Mouse (Mus musculus): Measurements from ENCODE around the gene Qser1. TPM values are rescaled to one million over a fixed set of nuclear protein-coding genes. Genes with fewer than 3 reads are reported as not detected.

Qser1 gene
- total RNA-seq, 2 experiments from 2014 or later: 27.6 to 28.5 TPM

DNA sequence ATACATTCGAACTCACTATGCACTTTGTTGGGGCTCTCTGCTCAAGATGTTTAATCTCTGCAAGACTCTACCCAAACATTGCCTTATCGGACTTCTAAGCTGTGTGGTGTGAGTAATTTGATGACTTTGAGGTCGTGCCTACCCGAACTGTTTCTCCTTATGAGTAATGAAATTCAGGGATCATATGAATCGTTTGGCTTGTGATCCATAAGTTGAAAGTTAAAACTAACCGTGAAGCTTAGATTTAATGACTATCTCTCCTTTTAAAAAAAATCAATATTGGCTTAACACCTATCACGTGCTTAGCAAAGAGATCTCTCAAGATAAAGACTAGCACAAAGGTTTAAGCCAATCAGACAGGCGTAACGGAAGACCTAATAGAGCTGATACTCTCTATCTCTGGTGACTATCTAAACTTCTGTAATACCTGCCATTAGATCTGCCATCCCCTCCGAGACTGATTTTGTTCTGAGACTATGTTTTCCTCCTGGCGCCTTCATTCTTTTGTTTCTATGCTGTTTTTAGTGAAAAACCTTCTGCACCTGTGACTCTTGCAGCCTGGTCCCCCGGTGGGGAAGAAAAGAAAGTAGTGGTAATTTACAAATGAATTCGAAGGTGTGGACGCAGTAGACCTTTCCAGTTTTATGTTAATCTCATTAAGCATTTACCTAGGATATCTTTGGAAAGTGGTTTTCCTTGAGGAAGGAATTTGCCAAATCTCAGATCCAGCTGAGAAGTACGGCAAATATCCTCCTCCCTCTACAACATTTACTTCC is 1.2 kb upstream of the Qser1 start:
- no peak for DNase-seq (ENCODE audit: low spot score in 2 of 2)

DNA sequence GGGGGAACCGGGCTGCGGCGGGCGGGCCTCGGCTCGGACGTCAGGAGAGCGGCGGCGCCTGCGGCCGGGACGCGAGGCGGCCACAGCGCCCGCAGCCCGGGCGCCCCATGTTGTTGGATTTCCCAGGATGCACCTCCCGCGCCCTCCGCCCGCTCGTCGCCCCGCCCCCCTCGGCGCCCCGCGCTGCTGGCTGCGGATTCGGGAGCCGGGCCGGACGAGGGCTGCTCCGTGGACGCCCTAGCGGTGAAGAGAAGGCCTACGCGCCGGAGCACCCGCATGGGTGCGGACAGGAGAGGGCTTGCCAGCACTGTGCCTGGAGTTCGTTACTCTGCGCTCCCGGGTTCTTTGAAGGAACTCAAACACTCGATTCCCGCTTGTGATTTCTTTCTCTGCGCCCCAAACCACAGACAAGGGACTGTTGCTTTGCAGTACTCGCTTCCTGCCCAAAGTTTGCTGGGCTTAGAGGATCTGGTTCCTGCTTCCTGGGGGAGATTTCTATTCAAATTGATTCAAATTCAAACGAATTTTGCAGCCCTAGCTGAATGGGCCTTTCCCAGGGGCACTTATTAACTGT is 393 bp upstream of the Qser1 start:
- DNase-seq (ENCODE audit: low spot score in 2 of 2): peak; percentile 86 to 92

DNA sequence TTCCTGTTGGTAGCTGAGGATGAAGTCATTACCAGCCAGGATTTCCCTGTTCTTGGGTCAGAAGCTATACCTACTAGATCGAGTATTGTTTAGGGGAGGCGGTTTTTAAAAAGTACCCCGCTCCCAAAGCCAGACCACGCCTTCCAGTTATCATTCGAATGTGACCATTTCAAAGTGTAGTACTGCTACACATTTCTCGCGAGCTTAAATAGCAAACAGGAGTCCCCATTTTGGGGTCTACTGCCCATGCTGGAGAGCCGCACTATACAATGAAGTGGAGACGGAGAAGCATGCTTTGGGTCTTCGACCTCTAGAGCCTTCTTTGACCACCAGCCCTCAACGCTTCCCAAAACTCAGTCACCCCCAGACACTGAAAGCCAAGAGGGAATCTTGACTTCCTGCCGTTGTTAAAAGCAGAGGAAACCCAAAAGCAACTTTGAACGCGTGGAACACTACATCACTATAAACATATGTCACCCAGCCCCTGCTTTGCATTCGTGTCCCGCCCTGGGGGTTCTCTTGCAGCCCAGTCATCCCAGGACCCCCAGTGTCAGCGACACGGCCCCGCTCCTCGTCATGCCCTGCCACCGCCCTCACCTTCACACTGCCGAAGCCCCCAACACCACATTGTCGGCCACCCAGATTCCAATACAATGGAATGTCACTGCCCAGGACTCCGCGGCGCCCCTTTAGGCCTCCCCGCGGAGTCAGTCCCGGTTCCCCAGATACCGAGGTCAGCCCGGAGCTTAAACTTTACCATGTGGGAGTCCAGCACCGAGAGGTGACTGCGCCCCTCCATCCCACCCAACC is 794 bp downstream of the Qser1 start:
- DNase-seq (ENCODE audit: low spot score in 2 of 2): peak; percentile 19 to 39

DNA sequence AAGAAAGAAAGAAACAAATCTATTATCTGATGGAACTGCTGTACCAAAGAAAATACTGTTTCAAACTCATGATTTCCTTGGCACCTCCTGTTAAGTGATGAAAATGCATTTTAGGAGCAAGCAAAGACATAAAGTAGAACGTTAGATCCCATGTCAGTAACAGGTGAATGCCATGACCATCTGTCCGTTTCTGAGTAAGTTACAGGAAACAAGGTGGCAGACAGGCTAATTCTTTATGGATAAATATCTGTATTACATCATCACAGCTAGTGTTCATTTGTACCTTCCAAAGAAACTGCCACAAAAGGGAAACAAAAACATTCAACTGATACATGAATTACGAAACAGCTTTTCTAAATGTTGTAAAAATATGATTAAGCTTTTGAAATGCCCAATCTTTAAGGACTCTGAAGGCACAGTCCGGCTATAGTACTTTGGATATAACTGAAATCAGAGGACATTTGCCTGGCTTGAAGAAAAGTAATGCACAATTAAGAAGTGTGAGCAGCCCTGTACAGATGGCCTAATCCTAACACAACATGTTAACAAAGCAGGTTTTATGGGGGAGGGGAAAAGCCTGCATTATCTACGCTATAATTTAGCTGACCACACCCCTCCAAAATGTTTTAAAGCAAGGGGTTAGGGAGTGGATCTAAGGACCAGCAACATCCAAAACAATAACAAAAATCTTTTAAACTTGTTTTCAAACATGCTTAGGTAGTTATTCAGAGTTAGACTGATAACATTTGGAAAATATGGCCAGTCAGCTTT is 2.2 kb downstream of the Qser1 start:
- no peak for DNase-seq (ENCODE audit: low spot score in 2 of 2)

DNA sequence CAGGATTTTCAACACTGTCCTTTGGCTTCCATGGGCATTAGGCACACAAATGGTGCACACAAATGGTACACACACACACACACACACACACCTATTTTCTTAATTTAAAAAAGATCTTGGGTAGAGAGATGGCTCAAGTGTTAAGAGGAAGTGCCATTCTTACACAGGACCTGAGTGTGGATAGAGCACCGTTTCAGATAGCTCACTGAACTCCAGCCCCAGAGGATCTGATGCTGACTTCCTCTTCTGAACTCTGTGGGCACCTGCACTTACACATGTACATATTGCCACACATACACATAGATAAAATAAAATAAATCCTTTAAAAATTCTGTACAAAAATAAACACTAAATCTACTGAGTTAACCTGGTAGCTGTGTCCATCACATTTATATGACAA is 11.1 kb downstream of the Qser1 start:
- no peak for DNase-seq (ENCODE audit: low spot score in 2 of 2)

DNA sequence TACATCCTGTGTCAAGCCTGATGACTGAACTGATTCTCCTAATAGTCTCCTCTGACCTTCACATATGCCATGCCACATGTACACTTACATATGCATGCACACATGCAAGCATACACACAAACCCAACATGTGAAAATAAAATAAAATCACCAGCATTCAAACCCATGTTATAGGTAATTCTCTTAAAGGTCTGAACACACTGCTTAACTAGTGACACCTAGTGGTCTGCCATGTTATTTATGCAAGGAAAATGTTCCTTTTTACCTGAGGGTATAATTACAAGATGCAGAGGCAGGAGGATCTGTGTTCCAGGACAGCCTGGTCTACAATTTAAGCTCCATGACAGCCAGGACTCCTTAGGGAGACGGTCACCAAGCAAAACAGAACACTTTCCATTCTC is 41.8 kb downstream of the Qser1 start:
- DNase-seq (ENCODE audit: low spot score in 2 of 2): no peak

DNA sequence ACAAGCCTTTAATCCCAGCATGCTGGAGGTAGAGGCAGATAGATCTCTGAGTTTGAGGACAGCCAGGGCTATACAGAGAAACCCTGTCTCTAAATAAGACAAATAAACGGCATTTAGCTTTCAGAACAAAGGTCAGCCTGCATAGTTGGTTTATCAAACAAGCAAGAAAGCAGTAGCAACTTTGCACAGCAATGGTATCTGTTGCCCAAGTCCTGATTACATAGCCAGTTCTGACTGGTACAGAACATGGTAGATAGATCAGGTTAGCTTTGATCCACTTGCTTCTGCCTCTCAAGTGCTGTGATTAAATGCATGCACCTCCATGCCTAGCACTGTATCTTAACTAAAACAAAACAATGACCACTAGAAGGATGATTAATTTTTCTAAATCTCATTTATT is 47.9 kb downstream of the Qser1 start:
- no peak for DNase-seq (ENCODE audit: low spot score in 2 of 2)

DNA sequence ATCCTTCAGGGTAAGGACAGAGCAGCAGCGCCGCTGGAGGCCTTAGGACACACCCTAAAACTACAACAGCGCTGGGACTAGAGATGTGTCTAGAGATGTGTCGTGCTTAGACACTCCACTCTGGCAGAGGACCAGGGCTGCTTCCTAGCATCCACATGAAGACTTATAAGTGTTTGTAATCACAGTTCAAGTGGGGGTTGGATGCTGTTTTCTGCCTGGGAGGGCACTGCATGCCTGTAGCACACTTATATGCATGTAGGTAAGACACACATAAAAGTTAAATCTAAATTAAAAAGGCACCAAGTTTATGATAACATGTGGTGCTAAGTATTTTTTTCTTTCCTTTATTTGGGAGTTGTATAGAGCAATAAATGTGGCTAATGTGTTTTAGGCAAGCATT is 52.5 kb downstream of the Qser1 start:
- DNase-seq (ENCODE audit: low spot score in 2 of 2): no peak

DNA sequence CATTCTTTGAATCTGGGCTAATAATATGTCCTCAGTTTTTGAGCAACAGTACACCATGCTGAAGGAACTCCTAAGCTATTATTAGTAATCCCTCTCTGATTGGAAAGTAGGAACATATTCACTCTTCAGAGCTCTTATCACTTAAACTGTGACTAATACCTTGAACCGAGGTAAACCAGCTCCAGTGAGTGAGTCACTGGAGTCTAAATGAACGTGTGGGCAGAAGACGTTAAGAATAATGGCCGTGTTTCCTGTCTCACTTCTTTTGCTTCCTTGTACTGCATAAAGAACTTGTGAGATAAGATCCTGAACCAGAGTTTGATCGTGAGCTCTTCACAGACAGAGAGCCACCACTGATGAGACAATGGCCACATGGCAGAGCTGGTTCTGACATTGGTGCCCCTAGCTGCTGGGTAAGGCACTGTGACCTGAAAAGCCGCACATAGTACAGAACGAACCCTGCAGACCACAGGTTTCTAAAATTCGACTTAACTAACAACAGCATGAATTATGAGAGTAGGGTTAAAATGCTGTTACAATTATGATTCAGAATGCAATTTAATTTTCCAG is 53.3 kb downstream of the Qser1 start:
- DNase-seq (ENCODE audit: low spot score in 2 of 2): no peak

DNA sequence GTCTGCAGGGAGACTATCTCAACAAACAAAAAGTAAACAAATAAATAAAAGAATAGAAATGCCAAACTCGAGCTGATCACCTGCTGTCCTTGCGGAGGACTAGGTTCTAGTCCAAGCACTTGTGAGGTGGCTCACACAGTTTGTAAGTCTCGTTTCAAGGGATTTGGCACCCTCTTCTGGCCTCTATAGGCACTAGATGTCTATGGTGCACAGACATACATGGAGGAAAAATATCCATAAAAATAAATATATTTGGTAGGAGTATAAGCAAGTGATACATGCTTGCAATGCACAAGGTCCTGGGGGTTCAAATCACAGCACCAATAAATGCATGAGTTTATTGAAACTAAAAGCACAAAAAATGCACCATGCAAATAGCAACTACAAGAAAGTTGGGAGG is 65.9 kb downstream of the Qser1 start:
- DNase-seq (ENCODE audit: low spot score in 2 of 2): no peak

DNA sequence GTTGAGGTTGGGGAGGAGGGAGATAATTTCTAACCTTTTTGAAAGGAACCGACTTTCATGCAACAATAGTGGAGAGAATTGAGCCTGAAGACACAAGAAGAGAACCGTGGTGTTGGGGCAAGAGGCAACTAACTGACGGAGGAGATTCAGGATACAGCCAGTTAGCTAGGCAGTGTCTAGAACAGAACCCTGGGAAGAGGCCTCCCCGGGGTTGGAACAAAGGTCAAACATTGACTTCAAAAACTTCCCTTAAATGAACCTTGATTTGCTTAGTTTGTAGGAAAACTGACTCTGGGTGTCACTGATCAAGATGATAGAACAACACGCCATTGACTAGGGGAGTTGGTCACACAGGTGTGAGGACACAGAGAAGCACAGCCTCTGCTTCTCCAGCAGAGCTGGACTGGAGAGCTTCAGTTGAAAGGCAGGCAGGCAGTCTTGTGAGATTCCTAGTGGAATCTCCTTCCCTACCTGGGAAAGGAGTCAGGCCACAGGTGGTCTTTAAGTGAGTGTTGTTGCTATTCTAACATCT is 67.8 kb downstream of the Qser1 start:
- no peak for DNase-seq (ENCODE audit: low spot score in 2 of 2)

DNA sequence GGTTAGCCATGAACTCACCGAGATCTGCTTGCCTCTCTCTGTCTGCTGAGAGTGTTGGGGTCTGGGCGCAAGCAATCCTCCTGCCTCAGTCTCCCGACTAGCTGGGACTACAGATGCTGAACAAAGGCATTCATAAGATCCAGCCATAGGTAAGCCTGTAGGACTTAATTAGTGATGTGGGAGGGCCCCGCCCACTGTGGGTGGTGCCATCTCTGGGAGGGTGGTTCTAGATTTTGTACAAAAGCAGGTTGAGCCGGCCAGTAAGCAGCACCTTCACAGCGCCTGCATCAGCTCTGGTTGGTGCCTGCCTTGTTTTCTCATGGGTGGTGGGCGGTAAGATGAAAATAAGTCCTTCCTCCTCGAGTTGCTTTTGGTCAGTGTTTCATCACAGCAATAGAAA is 70.3 kb downstream of the Qser1 start:
- no peak for DNase-seq (ENCODE audit: low spot score in 2 of 2)

DNA sequence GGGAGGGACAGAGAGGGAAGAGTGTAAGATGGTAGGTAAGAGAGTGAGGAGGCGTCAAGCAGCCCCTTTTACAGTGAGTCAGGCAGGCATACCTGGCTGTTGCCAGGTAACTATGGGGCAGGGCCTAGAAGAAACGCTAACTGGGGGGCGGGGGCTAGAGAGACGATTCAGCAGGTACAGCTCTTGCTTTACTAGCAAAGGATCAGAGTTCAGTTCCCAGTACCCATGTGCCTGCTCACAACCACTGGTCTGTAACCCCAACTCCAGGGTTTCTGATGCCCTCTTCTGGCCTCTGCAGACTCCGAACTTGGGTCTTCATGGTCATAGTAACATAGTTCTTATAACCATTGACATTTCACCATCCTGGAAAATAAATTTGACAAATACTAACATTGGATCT is 72.6 kb downstream of the Qser1 start:
- DNase-seq (ENCODE audit: low spot score in 2 of 2): no peak

DNA sequence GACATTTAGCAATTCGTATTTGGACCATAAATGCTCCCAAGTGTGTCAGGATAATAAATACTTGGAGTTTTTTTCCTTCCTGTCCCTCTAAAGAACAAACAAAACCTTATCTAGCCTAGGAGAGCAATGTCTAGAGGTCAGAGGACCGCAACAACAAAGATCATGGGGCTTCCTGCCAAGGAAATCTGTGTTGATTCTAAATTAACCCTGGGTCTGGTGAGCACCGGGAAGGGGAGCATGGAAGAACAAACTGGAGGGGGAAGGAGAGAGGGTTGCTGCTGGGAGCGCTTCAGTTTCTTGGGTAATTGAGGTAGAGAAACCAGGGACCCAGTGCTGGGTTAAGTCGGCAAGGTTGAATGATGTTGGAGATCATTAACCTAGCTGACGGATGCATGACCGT is 73.4 kb downstream of the Qser1 start:
- DNase-seq (ENCODE audit: low spot score in 2 of 2): no peak

DNA sequence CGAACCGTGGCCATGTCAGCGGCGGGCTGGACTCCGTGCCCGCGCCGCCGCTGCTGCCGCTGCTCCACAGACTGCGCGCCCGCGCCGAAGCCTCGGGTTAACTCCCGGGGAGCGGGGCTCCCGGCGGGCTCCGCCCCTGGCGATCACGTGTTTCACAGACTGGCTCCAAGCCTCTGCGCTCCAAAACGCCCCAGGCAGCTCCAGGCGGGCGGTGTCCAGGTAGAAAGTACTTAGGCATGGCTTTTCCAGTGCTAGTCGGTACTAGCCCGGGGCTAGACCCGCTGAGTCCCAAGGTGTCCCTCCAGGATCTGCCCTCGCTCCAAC is 73.9 kb downstream of the Qser1 start, which contains the start of gene Depdc7:
Depdc7 (minus strand) TSS at position 138 of the 324 bp plus-strand sequence.
- DNase-seq (ENCODE audit: low spot score in 2 of 2): peak; percentile 85 to 90

DNA sequence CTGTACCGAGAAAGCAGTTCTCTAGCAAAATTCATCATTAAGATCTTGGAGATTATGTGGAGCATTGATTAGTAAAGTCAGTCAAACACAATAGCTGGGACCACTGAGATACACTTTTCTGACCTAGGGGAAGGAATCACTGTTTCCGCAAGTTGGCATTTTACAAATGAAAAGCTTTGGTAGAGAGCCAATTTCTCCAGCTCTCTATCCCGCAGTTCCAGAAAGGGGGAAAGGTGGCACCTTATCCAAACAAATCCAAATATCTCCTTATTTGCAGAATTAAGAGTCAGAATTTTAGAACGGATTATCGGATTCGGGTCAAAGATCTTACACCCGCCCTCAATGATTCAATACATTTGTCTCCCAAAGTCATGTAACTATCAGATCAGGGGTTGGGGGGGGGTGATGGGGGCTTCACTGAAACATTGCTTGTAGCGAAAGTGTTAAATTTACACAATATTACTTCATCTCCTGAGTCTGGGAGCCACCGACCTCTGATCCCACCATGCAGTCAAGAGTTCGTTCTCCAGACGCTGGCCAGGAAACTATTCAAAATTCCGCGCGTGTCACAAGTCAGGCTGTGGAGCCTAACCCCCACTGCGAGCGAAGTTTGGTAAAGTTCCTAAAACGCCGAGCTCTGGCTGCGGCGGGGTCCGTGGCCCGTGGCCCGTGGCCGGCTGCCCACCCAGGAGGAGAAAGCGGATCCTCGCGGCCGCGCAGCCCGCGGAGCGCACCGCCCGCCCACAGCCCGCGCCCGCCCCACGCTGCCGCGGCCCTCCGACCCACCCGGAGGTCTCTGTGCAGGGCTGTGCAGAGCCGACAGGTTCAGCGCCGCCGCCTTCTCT is 74.4 kb downstream of the Qser1 start:
- DNase-seq (ENCODE audit: low spot score in 2 of 2): no peak

DNA sequence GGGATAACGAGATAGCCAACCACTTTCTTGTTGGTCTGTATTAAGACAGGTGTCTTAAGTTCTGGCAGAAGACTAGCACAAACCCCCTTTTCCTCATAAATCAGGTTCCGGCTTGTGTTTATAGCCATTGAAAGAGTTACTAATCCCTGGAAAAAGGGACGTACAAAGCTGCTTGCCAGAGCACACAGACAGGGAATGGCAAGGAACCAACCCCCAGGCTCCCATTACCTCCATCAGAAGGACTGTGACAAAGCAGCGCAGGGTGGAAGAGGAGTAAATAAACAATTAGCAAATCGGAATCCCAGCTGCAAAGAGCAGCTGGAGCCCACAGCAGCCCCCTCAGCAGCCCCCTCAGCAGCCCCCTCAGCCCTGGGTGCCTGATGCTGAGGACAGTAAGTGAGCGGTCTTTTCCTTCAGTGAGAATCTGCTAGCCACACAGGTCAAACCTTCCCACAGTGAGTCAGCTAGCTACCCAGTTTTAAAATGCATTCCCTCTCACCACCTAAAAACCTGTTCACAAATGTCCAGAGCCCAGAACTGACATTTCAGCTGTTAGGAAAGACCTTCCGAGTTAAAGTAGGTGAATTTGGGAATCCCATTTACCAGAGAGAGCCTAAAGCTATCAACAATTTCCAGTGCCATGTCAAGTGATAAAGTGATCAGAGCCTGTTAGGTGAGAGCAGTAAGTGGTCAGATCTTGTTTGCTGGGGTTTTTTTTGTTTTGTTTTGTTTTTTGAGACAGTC is 75.4 kb downstream of the Qser1 start:
- DNase-seq (ENCODE audit: low spot score in 2 of 2): no peak

DNA sequence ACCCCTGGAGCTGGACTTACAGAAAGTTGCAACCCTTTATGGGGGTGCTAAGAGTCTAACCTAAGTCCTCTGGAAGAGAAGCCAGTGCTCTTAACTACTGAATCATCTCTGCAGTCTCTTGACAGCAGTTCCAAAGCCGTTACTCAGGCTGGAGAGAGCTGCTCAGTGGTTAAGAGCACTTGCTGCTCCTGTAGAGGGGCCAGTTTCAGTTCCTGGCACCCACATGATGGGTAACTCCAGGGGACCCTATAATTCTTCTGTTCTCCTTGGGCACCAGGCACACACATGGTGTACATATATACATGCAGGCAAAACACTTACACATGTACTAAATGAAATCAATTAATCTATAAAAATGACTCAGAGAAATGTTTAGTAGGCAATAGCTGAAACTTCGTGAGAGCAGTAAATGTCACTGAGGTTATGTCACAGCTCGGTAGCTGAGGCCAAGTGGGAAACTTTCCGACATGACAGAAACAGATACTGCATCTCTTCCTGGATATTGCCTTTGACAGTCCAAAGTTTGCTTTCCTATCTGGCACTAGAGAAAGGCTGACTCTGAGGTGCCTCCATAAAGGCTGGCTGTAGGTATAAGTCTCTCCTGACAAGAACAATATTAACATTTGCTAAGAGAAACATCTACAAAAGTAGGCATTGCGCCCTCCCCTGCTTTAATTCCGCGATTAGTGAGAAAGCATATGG is 76.2 kb downstream of the Qser1 start:
- no peak for DNase-seq (ENCODE audit: low spot score in 2 of 2)

DNA sequence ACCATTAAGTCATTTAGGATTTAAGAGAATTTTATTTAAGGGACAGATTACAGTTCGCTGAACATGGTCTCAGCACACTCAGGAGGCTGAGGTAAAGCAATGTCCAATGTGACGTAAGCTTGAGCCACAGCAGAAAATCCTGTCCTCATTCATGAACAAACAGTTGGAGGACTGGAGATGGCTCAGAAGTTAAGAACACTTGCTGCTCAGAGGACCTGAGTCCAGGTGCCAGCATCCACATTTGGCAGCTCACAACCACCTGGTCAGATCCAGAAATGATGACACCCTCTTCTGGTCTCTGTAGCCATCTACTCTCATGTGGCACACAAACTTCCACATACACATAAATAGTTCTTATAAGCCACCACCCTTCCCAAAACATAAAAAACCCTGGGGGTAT is 76.9 kb downstream of the Qser1 start:
- DNase-seq (ENCODE audit: low spot score in 2 of 2): no peak
